Mouse (Mus musculus) C2C12 (cell line): Measurements from ENCODE around the gene Dab2ip.

ENCODE experiments used
- CEBPB ChIP-seq: IDR thresholded peaks from one replicate; pipeline ENCODE4 v1.6.1; 2011; ENCODE audit warnings: low read depth, mild to moderate bottlenecking, control low read depth, moderate library complexity
- CTCF ChIP-seq: IDR thresholded peaks from one replicate; pipeline ENCODE4 v1.5.1; 2011; ENCODE audit not compliant: control insufficient read depth, insufficient read depth, insufficient read length
- MAX ChIP-seq: IDR thresholded peaks from one replicate; pipeline ENCODE4 v1.6.1; 2011; ENCODE audit warnings: mild to moderate bottlenecking, control low read depth
- MYOD1 ChIP-seq: IDR thresholded peaks from one replicate; pipeline ENCODE4 v1.6.1; 2011; ENCODE audit warnings: low read depth; ENCODE audit not compliant: control insufficient read depth, insufficient read length
- MYOG ChIP-seq: IDR thresholded peaks from one replicate; pipeline ENCODE4 v1.6.1; 2011; ENCODE audit not compliant: control insufficient read depth, insufficient read length; ENCODE audit errors: extremely low read depth
- USF1 ChIP-seq: IDR thresholded peaks from one replicate; pipeline ENCODE4 v1.6.1; 2011; ENCODE audit warnings: low read depth, mild to moderate bottlenecking, control low read depth, moderate library complexity

GRCm38 (mm10) chr2:35659578-35660194, 101.6 kb downstream of the Dab2ip start:
- no peak for TF ChIP-seq CTCF
- TF ChIP-seq USF1: no peak
- no peak for TF ChIP-seq MAX
- TF ChIP-seq MYOD1: no peak
- TF ChIP-seq MYOG: no peak
- no peak for TF ChIP-seq CEBPB
